Mouse (Mus musculus) neural tube, embryonic 12.5 days (tissue): Measurements from ENCODE around the gene Olfr49. TPM values are rescaled to one million over a fixed set of nuclear protein-coding genes. Genes with fewer than 3 reads are reported as not detected.

Experiments
- ATAC-seq: fragments of 200-750 bp; cut with Nextera tagmentation; 2 replicates; pipeline ENCODE4 v1.8.0; 2017; ENCODE audit warnings: low read depth, mild to moderate bottlenecking, moderate TSS enrichment, moderate library complexity; ENCODE audit not compliant: low FRiP score
- H3K27ac ChIP-seq: fragments of 300-500 bp; sonication (generic); 2 replicates; pipeline ENCODE4 v1.5.1; 2016
- H3K27me3 ChIP-seq: fragments of 300-500 bp; sonication (generic); replicated peaks from 2 replicates; pipeline ENCODE4 v1.6.1; 2016; ENCODE audit warnings: mild to moderate bottlenecking
- H3K36me3 ChIP-seq: fragments of 300-500 bp; sonication (generic); 2 replicates; pipeline ENCODE4 v1.6.1; 2016; ENCODE audit warnings: mild to moderate bottlenecking
- H3K4me1 ChIP-seq: fragments of 300-500 bp; sonication (generic); 2 replicates; pipeline ENCODE4 v1.6.1; 2016
- H3K4me2 ChIP-seq: fragments of 300-500 bp; sonication (generic); replicated peaks from 2 replicates; pipeline ENCODE4 v1.6.1; 2016; ENCODE audit warnings: mild to moderate bottlenecking
- H3K4me3 ChIP-seq: fragments of 300-500 bp; sonication (generic); 2 replicates; pipeline ENCODE4 v1.5.1; 2016
- H3K9ac ChIP-seq: fragments of 300-500 bp; sonication (generic); 2 replicates; pipeline ENCODE4 v1.6.1; 2016; ENCODE audit warnings: mild to moderate bottlenecking
- H3K9me3 ChIP-seq: fragments of 300-500 bp; sonication (generic); 2 replicates; pipeline ENCODE4 v1.6.1; 2016; ENCODE audit warnings: mild to moderate bottlenecking
- WGBS: fragments of 180-500 bp; shearing (Covaris S2); methylation state at CpG from one replicate; pipeline ENCODE4 v1.1.7; 2016; 5-methylcytosine and 5-hydroxymethylcytosine counted together
- polyA plus RNA-seq: library from polyadenylated mRNA; unstranded; fragments of >200 nt; fragmentation: Nextera tagmentation; extraction: Ambion mirVana; gene quantifications from 2 replicates; pipeline ENCODE4 v1.2.1, GENCODE M21; 2016

Gene Olfr49
- polyA plus RNA-seq, 1 experiment from 2014 or later: not detected

- H3K4me2 ChIP-seq: peak overlapping the region; percentile 78
- WGBS: 22% methylated on average over 8 of the region's 8 CpGs
- peaks cover 11% of the 10 kb centered on the region; the same call in 1 of the 2 replicates for H3K36me3 ChIP-seq
- peak overlapping the region; percentile 56 for H3K4me3 ChIP-seq
- H3K9me3 ChIP-seq: no peaks in the 10 kb centered on the region
- H3K27ac ChIP-seq: no peak overlapping the region
- H3K9ac ChIP-seq: peak overlapping the region; percentile 54
- H3K27me3 ChIP-seq: 0 out of 2 replicates have a peak, but pooled peaks cover 3% of the 10 kb centered on the region
- H3K4me1 ChIP-seq: peaks cover 11% of the 10 kb centered on the region
- ATAC-seq: no peak
Measured at GRCm38 (mm10) chr14:54259722-54260085, 25.0 kb downstream of the Olfr49 start.

- peak overlapping the region; percentile 78 for H3K4me2 ChIP-seq
- peaks cover 8% of the 10 kb centered on the region; the same call in 1 of the 2 replicates for H3K36me3 ChIP-seq
- WGBS: under 1% methylated on average over 35 of the region's 35 CpGs
- 0 out of 2 replicates have a peak, but pooled peaks cover 3% of the 10 kb centered on the region for H3K27me3 ChIP-seq
- peak overlapping the region; percentile 56 for H3K4me3 ChIP-seq
- H3K9ac ChIP-seq: peak overlapping the region; percentile 54
- no peaks in the 10 kb centered on the region for H3K9me3 ChIP-seq
- no peak overlapping the region for H3K27ac ChIP-seq
- ATAC-seq: peak; percentile 91
- H3K4me1 ChIP-seq: peaks cover 12% of the 10 kb centered on the region
Measured at GRCm38 (mm10) chr14:54259003-54259721, 25.6 kb downstream of the Olfr49 start.

GRCm38 (mm10) chr14:54258131-54258670 lies 26.5 kb downstream of the Olfr49 start:
- peak overlapping the region; percentile 78; the same call in 1 of the 2 replicates for H3K4me2 ChIP-seq
- ATAC-seq: no peak

GRCm38 (mm10) chr14:54254670-54255202 lies 30.0 kb downstream of the Olfr49 start:
- Histone ChIP-seq H3K27me3 (0 out of 2 replicates have a peak, but pooled peaks cover 3% of the 10 kb centered on the region), H3K9me3 (no peaks in the 10 kb centered on the region), H3K36me3 (peaks cover 2% of the 10 kb centered on the region; the same call in 1 of the 2 replicates), H3K4me3 (peak overlapping the region; percentile 62), H3K27ac (no peak overlapping the region), H3K9ac (no peak overlapping the region), H3K4me1 (peaks cover 31% of the 10 kb centered on the region), H3K4me2 (peak overlapping the region; percentile 68)
- 74% methylated on average over 12 of the region's 12 CpGs for WGBS
- ATAC-seq: no peak

More at GRCm38 (mm10) chr14:54258131-54258670, 26.5 kb downstream of the Olfr49 start:
- Histone ChIP-seq H3K9ac (no peak overlapping the region), H3K27me3 (0 out of 2 replicates have a peak, but pooled peaks cover 3% of the 10 kb centered on the region), H3K27ac (no peak overlapping the region), H3K36me3 (peaks cover 7% of the 10 kb centered on the region; the same call in 1 of the 2 replicates), H3K9me3 (no peaks in the 10 kb centered on the region), H3K4me3 (no peak overlapping the region), H3K4me1 (peaks cover 12% of the 10 kb centered on the region)
- 68% methylated on average over 7 of the region's 7 CpGs for WGBS

- H3K4me1 ChIP-seq: peaks cover 35% of the 10 kb centered on the region
- under 1% methylated on average over 39 of the region's 39 CpGs for WGBS
- ATAC-seq: peak; percentile 100
Measured at GRCm38 (mm10) chr14:54253741-54254291, 30.9 kb downstream of the Olfr49 start, which contains the start of the genes Dad1 and Abhd4. Gene Dad1 (minus strand): TSS chr14:54254104. Gene Abhd4 (plus strand): TSS chr14:54254188.

GRCm38 (mm10) chr14:54250122-54250521 lies 34.6 kb downstream of the Olfr49 start:
- Histone ChIP-seq H3K4me1 (peaks cover 38% of the 10 kb centered on the region), H3K9ac (no peak overlapping the region), H3K4me2 (peak overlapping the region; percentile 19)

More at GRCm38 (mm10) chr14:54253741-54254291, 30.9 kb downstream of the Olfr49 start, which contains the start of the genes Dad1 and Abhd4:
- H3K9ac ChIP-seq: peak within 1 kb of the TSS; percentile 70
- 0 out of 2 replicates have a peak, but pooled peaks cover 3% of the 10 kb centered on the region for H3K27me3 ChIP-seq
- H3K4me3 ChIP-seq: peak within 1 kb of the TSS; percentile 62
- H3K9me3 ChIP-seq: no peaks in the 10 kb centered on the region
- H3K27ac ChIP-seq: peak within 1 kb of the TSS; percentile 72
- peaks cover 4% of the 10 kb centered on the region; the same call in 1 of the 2 replicates for H3K36me3 ChIP-seq
- peak within 1 kb of the TSS; percentile 68 for H3K4me2 ChIP-seq

GRCm38 (mm10) chr14:54249326-54249725 lies 35.4 kb downstream of the Olfr49 start:
- Histone ChIP-seq H3K36me3 (peaks cover 12% of the 10 kb centered on the region), H3K9ac (no peak overlapping the region), H3K4me3 (no peak overlapping the region), H3K27ac (no peak overlapping the region), H3K4me1 (peaks cover 40% of the 10 kb centered on the region), H3K4me2 (no peak overlapping the region; the same call in 1 of the 2 replicates), H3K9me3 (no peaks in the 10 kb centered on the region), H3K27me3 (no peaks in the 10 kb centered on the region)
- no peak for ATAC-seq
- WGBS: 57% methylated on average over 9 of the region's 9 CpGs

More at GRCm38 (mm10) chr14:54250122-54250521, 34.6 kb downstream of the Olfr49 start:
- 30% methylated on average over 4 of the region's 4 CpGs for WGBS
- no peak for ATAC-seq
- Histone ChIP-seq H3K27me3 (no peaks in the 10 kb centered on the region), H3K4me3 (no peak overlapping the region), H3K36me3 (peaks cover 12% of the 10 kb centered on the region), H3K27ac (no peak overlapping the region), H3K9me3 (no peaks in the 10 kb centered on the region)

- H3K27me3 ChIP-seq: no peaks in the 10 kb centered on the region
- peaks cover 39% of the 10 kb centered on the region for H3K4me1 ChIP-seq
- WGBS: 93% methylated on average over 3 of the region's 3 CpGs
- no peak overlapping the region for H3K27ac ChIP-seq
- peaks cover 29% of the 10 kb centered on the region for H3K36me3 ChIP-seq
- no peaks in the 10 kb centered on the region for H3K9me3 ChIP-seq
- no peak overlapping the region for H3K4me2 ChIP-seq
- no peak overlapping the region for H3K9ac ChIP-seq
- ATAC-seq: no peak
- no peak overlapping the region for H3K4me3 ChIP-seq
Measured at GRCm38 (mm10) chr14:54246232-54246631, 38.5 kb downstream of the Olfr49 start.

- H3K4me2 ChIP-seq: peak overlapping the region; percentile 18; the same call in 1 of the 2 replicates
- no peak overlapping the region for H3K4me3 ChIP-seq
- H3K4me1 ChIP-seq: peaks cover 22% of the 10 kb centered on the region
- no peak overlapping the region for H3K9ac ChIP-seq
- H3K36me3 ChIP-seq: peaks cover 32% of the 10 kb centered on the region
- H3K27ac ChIP-seq: peak overlapping the region; percentile 46
- WGBS: 20% methylated on average over 3 of the region's 3 CpGs
- no peaks in the 10 kb centered on the region for H3K9me3 ChIP-seq
- peak; percentile 77 for ATAC-seq
- H3K27me3 ChIP-seq: no peaks in the 10 kb centered on the region
Measured at GRCm38 (mm10) chr14:54244183-54244582, 40.6 kb downstream of the Olfr49 start.

GRCm38 (mm10) chr14:54240542-54240941 lies 44.2 kb downstream of the Olfr49 start:
- H3K36me3 ChIP-seq: peaks cover 27% of the 10 kb centered on the region
- no peaks in the 10 kb centered on the region for H3K27me3 ChIP-seq
- peaks cover 16% of the 10 kb centered on the region for H3K4me1 ChIP-seq
- no peaks in the 10 kb centered on the region for H3K9me3 ChIP-seq
- no peak overlapping the region for H3K9ac ChIP-seq
- ATAC-seq: no peak
- WGBS: 80% methylated on average over 5 of the region's 5 CpGs
- no peak overlapping the region for H3K27ac ChIP-seq
- no peak overlapping the region for H3K4me3 ChIP-seq
- no peak overlapping the region for H3K4me2 ChIP-seq

GRCm38 (mm10) chr14:54239002-54239736 lies 45.6 kb downstream of the Olfr49 start:
- no peaks in the 10 kb centered on the region for H3K9me3 ChIP-seq
- WGBS: 17% methylated on average over 7 of the region's 7 CpGs
- no peak overlapping the region for H3K4me3 ChIP-seq
- no peak overlapping the region for H3K9ac ChIP-seq
- H3K27me3 ChIP-seq: no peaks in the 10 kb centered on the region
- peaks cover 40% of the 10 kb centered on the region for H3K36me3 ChIP-seq
- H3K4me1 ChIP-seq: peaks cover 11% of the 10 kb centered on the region
- ATAC-seq: 0 out of 2 replicates have a peak, but pooled peaks have one; percentile 38
- no peak overlapping the region for H3K4me2 ChIP-seq
- no peak overlapping the region for H3K27ac ChIP-seq
